Mouse (Mus musculus) adrenal gland (tissue): Measurements from ENCODE around the gene Nt5m.

Experiments
- intact Hi-C: fragments of 180-260 bp; cut with DNase I; formaldehyde crosslinking; loops from one replicate; pipeline ENCODE4 v1.15.1; 2025

The Nt5m gene

DNA sequence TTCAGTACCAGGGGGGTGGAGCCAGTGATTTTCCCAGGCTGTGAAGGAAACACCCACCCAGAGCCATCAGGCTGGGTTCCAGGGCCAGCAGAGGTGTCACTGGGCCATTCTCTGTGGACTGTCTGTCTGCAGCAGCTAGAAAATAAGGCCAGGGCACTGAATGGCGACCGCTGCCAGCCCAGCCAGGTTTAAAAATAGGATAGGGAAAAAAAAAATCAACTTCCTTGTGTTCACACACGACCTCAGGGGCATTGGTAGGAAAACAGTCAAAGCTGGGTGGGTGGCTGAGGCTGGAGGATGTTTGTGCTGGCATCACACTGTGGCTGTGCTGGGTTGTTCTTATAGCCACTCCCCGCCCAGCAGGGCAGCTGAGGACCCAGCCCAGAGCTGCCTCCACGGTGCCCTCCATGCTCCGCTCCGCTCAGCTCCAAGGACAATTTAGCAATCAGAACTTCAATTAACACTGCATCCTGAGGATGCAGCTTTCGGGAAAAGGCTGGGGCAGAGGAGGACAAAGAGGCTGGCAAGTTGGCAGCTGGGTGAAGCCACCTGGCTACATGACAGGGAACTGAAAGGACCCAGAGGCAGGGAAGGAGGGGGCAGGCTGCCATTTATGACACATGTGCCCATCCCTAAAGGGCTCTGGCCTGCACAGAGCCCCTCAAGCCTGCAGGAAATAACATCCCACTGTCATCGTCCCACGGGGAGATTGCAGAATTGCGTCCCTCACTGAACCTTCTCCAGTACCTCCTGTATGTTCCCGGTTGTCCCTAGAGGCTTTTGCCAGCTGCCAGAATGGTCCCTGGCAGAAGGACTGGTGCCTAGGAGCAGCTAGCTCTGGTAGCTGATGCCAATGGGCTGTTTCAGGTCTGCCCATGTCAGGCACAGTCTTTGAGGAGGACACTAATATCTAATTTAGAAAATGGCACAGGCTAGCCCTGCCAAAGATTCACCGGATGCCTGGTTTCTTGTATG is 60.8 kb downstream of the Nt5m start:
- intact Hi-C loops: no loop called here

DNA sequence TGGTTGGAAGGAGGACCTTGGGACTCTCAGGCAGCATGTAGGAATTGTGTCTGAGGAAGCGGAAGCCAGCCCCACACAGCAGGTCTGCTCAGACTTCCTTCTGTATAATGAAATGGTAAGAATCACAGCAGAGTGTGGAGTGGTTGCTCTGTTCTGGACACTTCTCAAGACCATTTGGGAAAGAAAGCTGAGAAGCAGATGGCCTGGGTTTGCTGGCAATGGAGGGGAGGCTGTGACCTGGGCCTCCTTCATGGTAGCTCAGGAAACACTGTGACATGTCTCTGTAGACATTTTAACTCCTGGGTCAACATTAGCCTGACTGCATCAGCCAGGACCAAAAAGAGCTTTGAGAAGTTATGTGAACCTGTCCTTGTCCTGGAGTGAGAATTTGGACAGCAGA is 61.7 kb downstream of the Nt5m start:
- intact Hi-C loops: no loop called here

DNA sequence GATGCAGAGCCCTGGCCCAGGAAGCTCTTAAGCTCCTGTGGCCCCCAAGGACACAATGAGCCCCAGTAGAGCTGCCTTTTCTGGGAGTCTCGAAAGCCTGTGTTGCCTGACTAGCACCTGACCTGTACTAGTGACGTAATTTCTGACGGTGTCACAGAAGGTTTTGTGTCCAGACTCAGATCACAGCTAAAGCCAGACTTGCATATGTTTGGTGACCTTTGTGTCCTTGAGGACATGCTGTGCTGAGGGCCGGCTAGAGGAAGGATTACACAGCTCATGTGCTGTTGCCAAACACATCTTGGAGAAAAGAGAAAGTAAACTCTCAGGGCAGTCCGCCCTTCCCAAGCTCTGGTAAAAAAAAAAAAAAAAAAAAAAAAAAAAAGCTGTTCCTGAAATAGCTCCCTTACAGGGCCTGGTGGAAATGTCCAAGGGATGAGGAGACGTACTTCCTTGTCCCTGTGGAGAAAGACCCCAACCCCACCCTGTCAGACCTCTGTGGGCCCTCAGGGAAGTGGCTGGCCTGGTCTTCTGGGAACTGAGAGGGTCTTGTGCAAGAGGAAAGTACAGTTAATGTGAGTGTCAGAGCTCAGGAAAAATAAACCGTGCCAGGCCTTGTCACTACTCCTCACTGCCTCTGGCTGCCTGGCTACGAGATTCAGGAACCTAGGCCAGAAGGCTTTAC is 62.9 kb downstream of the Nt5m start:
- intact Hi-C loops: no loop called here

DNA sequence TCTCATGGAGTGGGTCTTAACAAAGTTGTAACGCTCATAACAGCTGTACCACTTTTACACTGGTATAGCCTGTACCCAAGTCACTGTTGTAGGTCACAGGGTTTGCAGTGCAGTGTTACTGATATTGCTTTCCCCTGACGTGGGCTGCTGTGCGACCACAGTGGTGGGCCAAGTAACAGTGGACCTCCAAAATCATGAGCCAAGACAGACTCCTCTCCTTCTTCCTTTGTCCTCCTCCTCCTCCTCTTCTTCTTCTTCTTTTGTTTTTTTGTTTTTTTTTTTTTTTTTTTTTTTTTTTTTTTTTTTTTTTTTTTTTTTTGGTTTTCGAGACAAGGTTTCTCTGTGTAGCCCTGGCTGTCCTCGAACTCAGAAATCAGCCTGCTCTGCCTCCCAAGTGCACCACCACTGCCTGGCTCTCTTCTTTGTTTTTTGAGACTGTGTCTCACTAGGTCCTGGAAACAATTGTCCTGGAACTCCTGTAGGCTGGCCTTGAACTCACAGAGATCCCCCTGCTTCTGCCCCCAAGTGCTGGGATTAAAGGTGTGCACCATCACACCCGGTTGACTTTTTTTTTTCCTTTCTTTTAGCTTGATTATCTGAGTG is 67.4 kb downstream of the Nt5m start:
- intact Hi-C loops: no loop called here

- intact Hi-C loops: no loop called here
Observed at GRCm38 (mm10) chr11:59908446-59908845, 69.2 kb downstream of the Nt5m start.

GRCm38 (mm10) chr11:59910586-59910985 is 71.3 kb downstream of the Nt5m start:
- intact Hi-C loops: no loop called here

DNA sequence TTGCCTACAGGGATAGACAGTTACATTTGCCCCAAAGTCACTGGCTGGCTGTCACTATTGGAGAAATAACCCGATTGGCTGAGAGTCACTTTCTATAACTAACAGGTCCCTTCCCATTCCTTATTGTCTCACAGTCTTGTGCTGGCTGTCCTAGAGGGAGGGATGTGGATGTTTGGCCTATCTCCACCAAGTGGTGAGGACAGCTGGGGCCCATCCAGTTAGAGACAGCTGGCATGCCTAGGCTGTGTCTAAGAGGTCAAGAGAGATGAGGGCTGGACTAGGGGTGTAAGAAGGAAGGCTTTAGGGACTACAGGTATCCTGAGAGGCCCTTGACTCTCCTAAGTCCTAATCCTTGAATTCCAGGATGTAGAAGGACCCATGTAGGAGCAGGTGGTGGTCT is 72.3 kb downstream of the Nt5m start:
- intact Hi-C loops: no loop called here

- intact Hi-C loops: no loop called here
Observed at GRCm38 (mm10) chr11:59913702-59914101, 74.5 kb downstream of the Nt5m start.

GRCm38 (mm10) chr11:59918014-59918413 is 78.8 kb downstream of the Nt5m start:
- intact Hi-C loops: no loop called here

GRCm38 (mm10) chr11:59919401-59919800 is 80.2 kb downstream of the Nt5m start:
- intact Hi-C loops: no loop called here

DNA sequence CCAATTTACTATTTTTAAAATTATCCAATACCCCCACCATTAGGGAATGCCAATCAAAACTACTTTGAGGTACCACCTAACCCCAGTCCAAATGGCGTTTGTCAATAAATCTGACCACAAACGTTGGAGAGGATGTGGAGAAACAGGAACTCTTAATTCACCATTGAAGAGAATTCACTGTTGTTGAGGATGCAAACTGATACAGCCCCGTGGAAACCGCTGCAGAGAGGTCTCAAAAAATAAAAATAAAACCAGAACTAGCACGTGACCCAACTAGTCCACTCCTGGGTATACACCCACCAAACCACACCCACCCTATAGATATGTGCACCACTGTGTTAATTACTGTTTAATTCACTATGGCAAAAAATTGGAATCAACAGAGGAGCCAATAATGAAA is 81.1 kb downstream of the Nt5m start:
- intact Hi-C loops: no loop called here

DNA sequence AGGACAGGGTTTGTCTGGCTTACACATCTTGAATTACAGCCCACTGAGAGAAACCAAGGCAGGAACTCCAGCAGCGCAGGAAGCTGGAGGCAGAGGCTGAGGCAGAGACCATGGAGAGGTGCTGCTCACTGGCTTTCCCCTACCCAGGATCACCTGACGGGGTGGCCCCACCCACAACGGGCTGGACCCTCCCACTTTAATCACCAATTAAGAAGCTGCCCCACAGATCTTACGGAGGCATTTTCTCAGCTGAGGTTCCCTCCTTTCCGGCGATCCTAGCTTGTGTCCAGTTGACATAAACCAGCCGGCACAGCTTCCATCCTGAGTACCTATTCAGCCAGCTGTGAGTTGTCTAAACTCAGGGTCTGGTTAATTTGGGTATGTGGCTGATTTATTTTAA is 82.0 kb downstream of the Nt5m start:
- intact Hi-C loops: no loop called here

GRCm38 (mm10) chr11:59930031-59930430 is 90.8 kb downstream of the Nt5m start:
- intact Hi-C loops: no loop called here
